Mouse (Mus musculus): ENCODE measurements around the gene Bglap.

DNA sequence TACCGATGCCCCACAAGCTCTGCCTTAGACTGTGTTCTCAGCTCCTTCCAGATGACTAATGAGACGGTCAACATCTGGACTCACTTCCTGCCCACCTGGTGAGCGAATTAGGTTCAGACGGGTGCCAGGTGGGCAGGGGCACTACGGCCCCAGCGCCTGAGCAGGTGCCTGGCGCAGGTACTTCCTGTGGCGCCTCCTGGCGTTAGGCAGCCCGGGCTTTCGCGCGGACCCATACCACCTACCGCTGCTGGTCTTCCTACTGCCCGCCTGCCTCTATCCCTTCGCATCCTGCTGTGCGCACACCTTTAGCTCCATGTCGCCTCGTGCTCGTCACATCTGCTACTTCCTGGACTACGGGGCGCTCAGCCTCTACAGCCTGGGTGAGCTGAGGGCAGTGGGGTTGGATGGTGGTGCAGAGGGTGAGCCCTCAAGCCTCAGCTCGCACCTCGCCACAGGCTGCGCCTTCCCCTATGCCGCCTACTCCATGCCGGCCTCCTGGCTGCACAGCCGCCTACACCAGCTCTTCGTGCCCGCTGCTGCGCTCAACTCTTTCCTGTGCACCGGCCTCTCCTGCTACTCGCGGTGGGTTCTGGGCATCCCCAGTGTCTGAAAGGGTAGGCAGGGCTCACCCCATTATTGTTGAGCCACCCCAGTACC lies 18.4 kb downstream of the Bglap start:
- TF ChIP-seq CTCF (IDR thresholded peaks at IDR 0.05; ENCODE audit: borderline replicate concordance, extremely low read depth, insufficient read depth, insufficient read length) (no peak), POLR2A (IDR thresholded peaks at IDR 0.05; ENCODE audit: borderline replicate concordance, extremely low read depth, insufficient read depth, insufficient read length, poor library complexity, severe bottlenecking) (no peak)

All from brain, embryonic 14.5 days (tissue).